Mouse (Mus musculus): ENCODE results near the gene Hif1an.

- TF ChIP-seq POLR2A (IDR thresholded peaks at IDR 0.05; ENCODE audit: low read depth, low read length): no peak
- TF ChIP-seq CTCF (IDR thresholded peaks at IDR 0.05; ENCODE audit: extremely low read depth, insufficient read depth, insufficient read length, insufficient replicate concordance): no peak
These were observed 37.0 kb upstream of the Hif1an start for GRCm38 (mm10) chr19:44525551-44526205.

All from spleen, adult 2 months (tissue).